Mouse (Mus musculus) hindlimb bud, embryonic 11.5 days (tissue): ENCODE measurements around the gene Sctr.

Source experiments
- DNase-seq: peaks from one replicate; pipeline ENCODE4 v3.0.0-alpha.2; 2012; ENCODE audit warnings: low read depth, low spot score; ENCODE audit errors: extremely low spot score

The Sctr gene

DNA sequence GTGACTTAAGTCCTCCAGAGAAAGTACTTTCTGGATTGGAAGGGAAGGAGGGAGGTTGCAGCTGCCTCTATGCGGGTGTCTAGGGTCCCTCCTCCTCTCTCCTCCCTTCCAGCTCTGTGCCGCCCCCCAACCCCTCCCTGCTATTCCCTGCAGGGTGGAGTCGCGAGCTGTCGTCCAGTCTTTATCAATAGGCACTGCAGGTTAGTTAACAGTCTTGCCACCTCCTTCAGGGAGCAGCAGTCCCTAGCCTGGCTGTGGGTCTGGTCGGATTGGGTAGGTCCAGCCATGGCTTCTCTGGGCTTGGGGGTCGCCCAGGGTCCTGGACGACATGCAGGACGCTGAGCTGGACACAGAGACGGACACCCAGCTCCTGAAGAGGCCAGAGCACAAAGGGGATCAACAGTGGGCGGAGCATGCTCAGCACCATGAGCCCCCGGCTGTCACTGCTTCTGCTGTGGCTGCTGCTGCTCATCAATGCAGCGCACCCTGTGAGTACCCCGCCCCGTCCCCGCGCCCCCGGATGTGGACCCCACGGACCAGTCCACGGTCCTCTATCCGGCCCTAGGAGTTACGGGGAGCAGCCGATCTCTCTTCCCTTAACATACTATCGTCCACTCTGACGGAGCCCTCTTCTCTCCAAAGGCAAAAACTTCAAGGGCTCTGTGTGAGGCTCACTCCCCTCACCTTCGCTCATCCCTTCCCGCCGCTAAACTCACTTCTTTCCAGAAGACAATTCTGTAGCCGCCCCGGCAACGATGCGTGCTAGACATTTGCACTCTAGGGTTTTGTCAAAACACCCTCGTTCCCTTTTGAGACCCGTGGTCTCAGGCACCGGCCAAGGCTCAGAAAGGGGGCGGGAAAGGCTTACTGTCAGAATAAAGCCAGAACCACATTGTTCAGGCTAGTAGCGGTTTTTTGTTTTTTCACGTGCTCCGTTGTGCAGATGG lies at the start of gene Sctr:
TSS of gene Sctr (plus strand) at position 51 of the 947 bp plus-strand sequence.
- DNase-seq: no peak

DNA sequence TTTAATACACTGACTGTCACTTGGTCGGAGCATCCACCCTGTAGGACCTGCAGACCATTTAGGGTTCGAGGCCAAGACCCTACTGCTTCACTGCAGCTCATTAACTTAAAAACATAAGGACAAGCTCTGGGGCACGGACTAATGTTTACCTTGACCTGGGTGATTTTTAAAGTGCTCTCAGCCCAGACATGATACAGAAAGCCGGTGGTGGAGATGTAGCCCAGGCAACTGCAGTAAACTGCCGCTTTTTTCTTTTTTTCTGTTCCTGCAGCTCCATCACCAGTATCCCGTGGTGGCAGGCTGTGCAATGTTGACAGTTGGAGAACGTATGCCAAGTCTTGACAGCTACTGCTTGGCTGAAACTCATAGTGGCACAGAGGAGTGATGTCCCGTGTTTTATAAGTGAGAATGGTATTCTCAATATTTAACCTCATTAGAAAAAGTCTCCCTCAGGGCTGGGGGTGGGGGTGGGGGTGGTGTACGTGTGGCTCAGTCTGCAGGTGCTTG lies 48.9 kb upstream of the Sctr start:
- no peak for DNase-seq

GRCm38 (mm10) chr1:119959464-119959863 lies 47.2 kb upstream of the Sctr start:
- no peak for DNase-seq

DNA sequence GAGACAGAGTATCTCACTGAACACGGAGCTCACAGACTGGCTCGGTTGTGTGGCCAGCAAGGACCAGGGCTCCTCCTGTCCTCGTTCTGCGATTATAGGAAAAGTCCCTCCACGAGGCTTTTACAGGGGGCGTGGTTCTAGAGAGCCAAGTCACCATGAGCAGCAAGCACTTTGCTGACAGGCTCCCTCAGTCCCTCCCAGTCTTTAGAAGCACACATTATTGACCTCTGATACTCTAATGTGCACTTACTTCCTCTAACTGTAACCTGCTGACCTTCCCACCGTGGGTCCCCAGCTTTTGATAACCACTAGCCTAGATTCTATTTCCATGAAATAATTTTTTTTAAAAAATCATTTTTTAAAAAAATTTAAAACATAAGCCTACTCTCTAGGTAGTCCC lies 46.8 kb upstream of the Sctr start:
- DNase-seq: no peak

DNA sequence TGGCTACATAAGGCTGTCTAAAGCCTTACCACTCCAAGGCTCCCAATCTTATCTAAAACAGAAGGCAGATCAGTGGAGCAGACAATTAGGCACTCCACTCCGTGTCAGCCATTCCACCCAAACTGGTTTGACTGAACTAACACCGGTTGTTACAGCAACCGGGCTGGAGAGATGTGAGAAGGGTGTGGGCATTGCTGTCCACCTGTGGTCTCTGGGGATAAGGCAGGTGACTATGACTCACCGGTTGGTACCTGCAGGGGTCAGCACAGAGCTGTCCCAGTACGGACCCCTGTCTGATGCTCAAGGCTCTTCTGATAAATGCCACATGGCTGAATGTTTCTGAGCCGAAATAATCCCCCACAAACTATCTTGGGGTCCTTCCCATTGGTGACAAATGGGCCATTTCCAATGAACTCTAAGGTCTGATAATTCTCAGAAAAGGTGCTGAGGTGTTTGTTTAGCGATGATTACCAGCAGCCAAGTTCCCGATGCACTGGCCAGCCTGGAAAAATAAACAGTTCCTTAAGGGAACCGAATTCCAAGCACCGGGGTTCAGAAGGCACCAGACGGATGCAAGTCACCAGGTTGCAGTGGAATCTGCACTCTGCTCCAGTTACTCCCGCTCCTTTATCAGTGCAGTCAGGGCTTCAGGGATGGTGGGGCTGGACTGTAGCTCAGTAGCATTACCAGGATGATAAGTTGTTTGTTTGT lies 40.7 kb upstream of the Sctr start:
- DNase-seq: no peak

GRCm38 (mm10) chr1:119973117-119973516 lies 33.6 kb upstream of the Sctr start:
- no peak for DNase-seq

DNA sequence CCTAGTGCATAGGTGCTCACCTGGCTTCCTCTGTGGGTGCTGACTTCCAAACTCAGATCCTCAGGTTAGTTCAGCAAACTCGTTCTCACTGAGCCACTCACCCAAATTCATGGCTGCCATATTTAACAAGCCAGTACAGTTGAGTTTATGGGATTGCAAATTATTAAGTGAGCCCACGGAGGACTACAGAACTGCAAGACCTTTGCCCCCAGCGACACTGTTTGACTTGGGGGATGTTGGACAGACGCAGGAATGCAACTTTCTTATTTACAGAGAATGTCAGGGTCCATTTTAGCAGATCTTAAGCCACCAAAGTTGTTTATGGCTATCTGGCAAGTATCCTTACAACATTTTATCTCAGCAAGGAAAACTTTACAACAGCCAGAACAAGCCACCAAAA lies 31.6 kb upstream of the Sctr start:
- DNase-seq: no peak

- no peak for DNase-seq
Observed at GRCm38 (mm10) chr1:119986555-119986954, 20.1 kb upstream of the Sctr start.

- DNase-seq: peak; percentile 62
Observed at GRCm38 (mm10) chr1:119996798-119997581, 9.7 kb upstream of the Sctr start, which contains the start of gene Cfap221. TSS of gene Cfap221 (minus strand) at chr1:119997234.

GRCm38 (mm10) chr1:119997644-119998043 lies 9.1 kb upstream of the Sctr start:
- no peak for DNase-seq

- no peak for DNase-seq
Observed at GRCm38 (mm10) chr1:120007851-120008588, 1.3 kb downstream of the Sctr start.

GRCm38 (mm10) chr1:120012638-120013037 lies 5.9 kb downstream of the Sctr start:
- DNase-seq: no peak

- DNase-seq: no peak
Observed at GRCm38 (mm10) chr1:120013111-120013510, 6.4 kb downstream of the Sctr start.

DNA sequence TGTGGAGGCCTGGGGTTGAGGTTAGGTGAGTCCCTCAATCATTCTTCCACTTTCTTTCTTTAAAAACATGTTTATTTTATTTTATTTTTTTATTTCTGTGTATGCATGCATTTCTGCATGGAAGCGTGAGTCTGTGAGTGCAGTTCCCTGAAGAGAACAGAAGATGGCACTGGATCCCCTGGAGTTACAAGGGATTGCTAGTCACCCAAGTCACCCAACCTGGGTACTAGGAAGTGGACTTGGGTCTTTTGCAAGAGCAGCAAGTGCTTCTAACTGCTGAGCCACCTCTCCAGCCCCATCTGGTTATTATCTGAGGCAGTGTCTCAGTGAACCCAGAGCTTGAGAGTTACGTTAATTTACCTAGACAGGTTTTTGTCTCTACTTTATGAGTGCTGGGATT lies 9.5 kb downstream of the Sctr start:
- DNase-seq: no peak

- no peak for DNase-seq
Observed at GRCm38 (mm10) chr1:120018900-120019299, 12.2 kb downstream of the Sctr start.

DNA sequence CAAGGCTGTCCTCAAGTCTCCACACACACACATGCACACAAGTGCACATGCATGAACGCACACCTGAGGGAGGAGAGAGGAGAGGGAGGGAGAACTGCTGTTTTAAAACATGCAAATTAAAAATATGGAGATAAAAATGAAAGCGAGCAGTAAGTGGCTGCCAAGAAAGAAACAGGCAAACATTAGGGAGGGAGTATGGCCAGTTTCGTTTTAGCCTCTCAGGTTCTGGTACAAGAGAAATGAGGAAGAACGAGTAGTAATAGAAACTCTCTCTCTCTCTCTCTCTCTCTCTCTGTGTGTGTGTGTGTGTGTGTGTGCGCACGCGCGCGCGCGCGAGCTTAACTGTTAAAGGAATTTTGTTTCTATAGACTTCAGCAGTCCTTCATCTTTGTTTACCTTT lies 12.7 kb downstream of the Sctr start:
- no peak for DNase-seq

DNA sequence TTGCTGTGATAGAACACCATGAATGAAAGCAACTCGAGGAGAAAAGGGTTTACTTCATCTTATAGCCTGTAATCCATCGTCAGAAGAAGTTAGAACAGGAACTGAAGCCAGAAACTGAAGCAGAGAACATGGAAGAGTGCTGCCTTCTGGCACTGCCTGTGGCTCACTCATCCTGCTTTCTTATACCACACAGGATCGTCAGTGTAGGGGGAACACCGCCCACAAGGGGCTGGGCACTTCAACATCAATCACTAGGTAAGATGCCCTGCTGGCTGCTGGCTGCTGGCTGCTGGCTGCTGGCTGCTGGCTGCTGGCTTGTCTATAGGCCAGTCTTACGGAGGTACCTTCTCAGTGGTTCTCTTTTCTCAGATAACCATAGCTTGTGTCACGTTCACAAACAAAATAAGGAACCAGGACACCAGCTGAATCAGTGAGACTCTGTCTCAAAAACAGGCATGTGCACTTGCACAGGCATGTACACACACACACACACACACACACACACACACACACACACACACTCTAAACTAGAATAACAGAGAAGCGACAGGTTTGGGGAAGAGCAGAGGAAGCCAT lies 13.7 kb downstream of the Sctr start:
- DNase-seq: no peak

- DNase-seq: no peak
Observed at GRCm38 (mm10) chr1:120021951-120022350, 15.3 kb downstream of the Sctr start.

DNA sequence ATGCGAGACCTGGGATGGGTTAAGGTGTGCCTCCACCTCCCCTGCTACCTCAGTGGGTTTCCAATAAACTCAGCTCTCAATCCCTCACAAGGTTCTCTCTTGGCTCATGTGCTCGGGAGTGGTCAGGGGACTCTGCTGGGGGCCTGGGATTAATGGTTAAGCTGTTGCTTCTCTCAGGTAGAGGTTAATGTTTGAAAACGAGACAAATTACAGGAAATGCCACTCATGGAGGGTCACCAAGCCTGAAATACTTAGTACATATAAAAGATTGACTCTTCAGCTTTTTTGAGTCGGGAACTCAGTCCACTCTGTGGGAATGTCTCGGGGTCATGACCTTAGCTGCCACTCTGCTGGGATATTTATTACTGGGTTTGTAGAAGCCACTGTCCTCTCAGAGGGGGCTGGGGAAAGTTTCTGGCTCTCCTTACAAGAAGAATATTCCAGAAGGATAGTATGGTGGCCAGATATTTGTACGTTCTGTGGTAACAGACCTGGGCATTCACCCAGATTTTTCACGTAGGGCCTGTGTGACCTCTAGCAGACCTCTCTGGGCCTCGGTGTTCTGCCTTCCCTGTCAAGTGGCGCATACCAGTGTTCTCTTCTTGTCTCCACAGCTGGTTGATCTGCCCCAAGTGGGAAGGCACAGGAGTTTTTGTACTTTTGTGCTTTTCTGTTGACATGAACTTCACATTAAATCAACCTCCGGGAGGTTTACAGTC lies 17.8 kb downstream of the Sctr start:
- DNase-seq: no peak
